Mouse (Mus musculus) limb, embryonic 12.5 days (tissue): ENCODE results near the gene Atp2b1. TPM values are rescaled to one million over a fixed set of nuclear protein-coding genes. Genes with fewer than 3 reads are reported as not detected.

Source experiments
- ATAC-seq: fragments of 200-750 bp; cut with Nextera tagmentation; 2 replicates; pipeline ENCODE4 v1.8.0; 2017; ENCODE audit warnings: low read depth, moderate TSS enrichment; ENCODE audit not compliant: insufficient number of reproducible peaks, insufficient read depth, low FRiP score, low TSS enrichment
- H3K27ac ChIP-seq: fragments of 300-500 bp; sonication (generic); 2 replicates; pipeline ENCODE4 v1.5.1; 2016; ENCODE audit warnings: mild to moderate bottlenecking, moderate library complexity
- H3K27me3 ChIP-seq: fragments of 300-500 bp; sonication (generic); 2 replicates; pipeline ENCODE4 v1.6.1; 2016; ENCODE audit warnings: mild to moderate bottlenecking, moderate library complexity
- H3K36me3 ChIP-seq: fragments of 300-500 bp; sonication (generic); 2 replicates; pipeline ENCODE4 v1.6.1; 2016; ENCODE audit warnings: mild to moderate bottlenecking, moderate library complexity
- H3K4me1 ChIP-seq: fragments of 300-500 bp; sonication (generic); replicated peaks from 2 replicates; pipeline ENCODE4 v1.6.1; 2016
- H3K4me2 ChIP-seq: fragments of 300-500 bp; sonication (generic); 2 replicates; pipeline ENCODE4 v1.6.1; 2016; ENCODE audit warnings: mild to moderate bottlenecking, moderate library complexity
- H3K4me3 ChIP-seq: fragments of 300-500 bp; sonication (generic); replicated peaks from 2 replicates; pipeline ENCODE4 v1.5.1; 2016; ENCODE audit warnings: mild to moderate bottlenecking
- H3K9ac ChIP-seq: fragments of 300-500 bp; sonication (generic); replicated peaks from 2 replicates; pipeline ENCODE4 v1.6.1; 2016; ENCODE audit warnings: mild to moderate bottlenecking, moderate library complexity
- H3K9me3 ChIP-seq: fragments of 300-500 bp; sonication (generic); 2 replicates; pipeline ENCODE4 v1.6.1; 2016; ENCODE audit warnings: mild to moderate bottlenecking, moderate library complexity
- WGBS: fragments of 180-500 bp; shearing (Covaris S2); methylation state at CpG from one replicate; pipeline ENCODE4 v1.1.7; 2016; 5-methylcytosine and 5-hydroxymethylcytosine counted together
- polyA plus RNA-seq: library from polyadenylated mRNA; unstranded; fragments of >200 nt; fragmentation: Nextera tagmentation; extraction: Ambion mirVana; gene quantifications from 2 replicates; pipeline ENCODE4 v1.2.1, GENCODE M21; 2016

Gene Atp2b1
- polyA plus RNA-seq, 1 experiment from 2014 or later, result 100 TPM

GRCm38 (mm10) chr10:99037185-99038065 is 123.2 kb downstream of the Atp2b1 start:
- WGBS, result 85% methylated on average over 21 of the region's 21 CpGs
- no peak overlapping the region for H3K9ac ChIP-seq

DNA sequence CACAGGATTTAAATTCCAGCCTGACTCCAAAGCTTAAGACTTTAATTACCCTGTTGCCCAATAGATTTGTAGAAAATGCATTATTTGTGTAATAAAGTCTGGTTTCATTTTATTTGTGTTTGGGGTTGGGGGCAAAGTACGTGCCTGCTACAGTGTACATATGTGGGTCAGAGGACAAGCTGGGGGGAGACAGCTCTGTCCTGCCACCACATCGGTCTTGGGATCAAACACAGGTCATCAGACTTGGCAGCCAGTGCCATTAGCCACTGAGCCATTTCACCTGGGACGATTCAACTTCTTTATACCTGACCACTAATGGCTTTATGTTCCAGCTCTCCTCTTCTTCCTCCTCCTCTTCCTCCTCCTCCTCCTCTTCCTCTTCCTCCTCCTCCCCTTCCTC is 124.7 kb downstream of the Atp2b1 start:
- Histone ChIP-seq H3K27me3 (no peaks in the 10 kb centered on the region), H3K4me3 (no peak overlapping the region), H3K9me3 (no peaks in the 10 kb centered on the region), H3K27ac (no peak overlapping the region), H3K4me2 (no peak overlapping the region), H3K9ac (no peak overlapping the region), H3K4me1 (0 out of 2 replicates have a peak, but pooled peaks cover 6% of the 10 kb centered on the region), H3K36me3 (no peaks in the 10 kb centered on the region)
- 51% methylated on average over 3 of the region's 3 CpGs for WGBS
- ATAC-seq, result no peak

More at GRCm38 (mm10) chr10:99037185-99038065, 123.2 kb downstream of the Atp2b1 start:
- no peak overlapping the region for H3K27ac ChIP-seq
- no peak for ATAC-seq
- 0 out of 2 replicates have a peak, but pooled peaks cover 6% of the 10 kb centered on the region for H3K4me1 ChIP-seq
- H3K4me2 ChIP-seq, result no peak overlapping the region
- H3K4me3 ChIP-seq, result no peak overlapping the region
- no peaks in the 10 kb centered on the region for H3K27me3 ChIP-seq
- no peaks in the 10 kb centered on the region for H3K9me3 ChIP-seq
- no peaks in the 10 kb centered on the region for H3K36me3 ChIP-seq

- H3K4me3 ChIP-seq, result no peak overlapping the region
- WGBS, result 87% methylated on average over 5 of the region's 5 CpGs
- H3K27ac ChIP-seq, result no peak overlapping the region
- no peaks in the 10 kb centered on the region for H3K36me3 ChIP-seq
- H3K27me3 ChIP-seq, result no peaks in the 10 kb centered on the region
- no peak overlapping the region for H3K4me2 ChIP-seq
- H3K9ac ChIP-seq, result no peak overlapping the region
- H3K9me3 ChIP-seq, result no peaks in the 10 kb centered on the region
- no peak for ATAC-seq
- H3K4me1 ChIP-seq, result 0 out of 2 replicates have a peak, but pooled peaks cover 6% of the 10 kb centered on the region
These were observed 126.0 kb downstream of the Atp2b1 start for GRCm38 (mm10) chr10:99040171-99040570.

DNA sequence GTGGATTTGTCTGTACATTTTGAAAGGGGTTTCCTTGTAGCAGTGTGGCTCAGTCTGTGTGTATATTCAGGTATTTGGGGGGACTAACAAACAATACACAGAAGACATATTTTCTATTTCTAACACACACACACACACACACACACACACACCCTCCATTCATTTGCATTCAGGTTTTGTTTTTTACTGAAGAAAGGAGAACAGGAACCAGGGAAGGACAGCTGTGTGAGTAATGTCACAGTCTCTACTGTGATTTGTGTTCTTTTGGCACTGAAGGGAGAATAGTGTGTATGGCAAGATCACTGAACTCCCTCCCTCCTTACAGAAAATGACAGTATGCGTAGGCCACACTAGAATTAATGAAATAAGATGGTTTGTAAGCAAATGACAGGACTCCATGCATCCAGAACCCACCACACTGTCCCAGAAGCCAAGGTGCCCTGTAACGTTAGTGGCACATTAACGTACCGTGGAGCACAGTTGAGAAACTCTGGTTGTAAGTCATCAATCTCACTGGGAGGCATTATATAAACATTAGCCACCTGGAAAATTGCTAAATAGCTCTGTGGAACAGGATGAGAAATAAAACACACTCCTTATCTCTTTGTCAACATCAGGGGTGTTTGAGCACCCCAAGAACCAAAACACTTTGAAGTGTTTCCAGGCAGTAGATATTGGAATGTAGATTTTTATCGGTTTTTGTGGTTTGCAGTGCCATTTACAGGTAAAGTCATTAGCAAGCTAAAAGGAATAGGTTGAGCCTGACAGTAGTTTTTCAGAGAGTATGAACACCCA is 132.7 kb downstream of the Atp2b1 start:
- Histone ChIP-seq H3K9ac (no peak overlapping the region), H3K36me3 (no peaks in the 10 kb centered on the region), H3K27ac (no peak overlapping the region), H3K27me3 (no peaks in the 10 kb centered on the region), H3K4me3 (no peak overlapping the region), H3K4me1 (no peaks in the 10 kb centered on the region), H3K9me3 (no peaks in the 10 kb centered on the region), H3K4me2 (no peak overlapping the region)
- 54% methylated on average over 5 of the region's 5 CpGs for WGBS
- ATAC-seq, result no peak

- H3K36me3 ChIP-seq, result no peaks in the 10 kb centered on the region
- H3K27ac ChIP-seq, result no peak overlapping the region
- ATAC-seq, result no peak
- no peak overlapping the region for H3K9ac ChIP-seq
- H3K9me3 ChIP-seq, result no peaks in the 10 kb centered on the region
- no peaks in the 10 kb centered on the region for H3K4me1 ChIP-seq
- H3K4me2 ChIP-seq, result no peak overlapping the region
- no peaks in the 10 kb centered on the region for H3K27me3 ChIP-seq
- WGBS, result 73% methylated on average over 4 of the region's 4 CpGs
- H3K4me3 ChIP-seq, result no peak overlapping the region
These were observed 133.3 kb downstream of the Atp2b1 start for GRCm38 (mm10) chr10:99047551-99047940.

- no peak overlapping the region for H3K27ac ChIP-seq
- H3K36me3 ChIP-seq, result no peaks in the 10 kb centered on the region
- no peak overlapping the region for H3K4me2 ChIP-seq
- no peak overlapping the region for H3K9ac ChIP-seq
- no peaks in the 10 kb centered on the region for H3K27me3 ChIP-seq
- H3K4me3 ChIP-seq, result no peak overlapping the region
- no peak for ATAC-seq
- no peaks in the 10 kb centered on the region for H3K9me3 ChIP-seq
- no peaks in the 10 kb centered on the region for H3K4me1 ChIP-seq
- WGBS, result 88% methylated on average over 7 of the region's 7 CpGs
These were observed 135.9 kb downstream of the Atp2b1 start for GRCm38 (mm10) chr10:99050093-99050492.

DNA sequence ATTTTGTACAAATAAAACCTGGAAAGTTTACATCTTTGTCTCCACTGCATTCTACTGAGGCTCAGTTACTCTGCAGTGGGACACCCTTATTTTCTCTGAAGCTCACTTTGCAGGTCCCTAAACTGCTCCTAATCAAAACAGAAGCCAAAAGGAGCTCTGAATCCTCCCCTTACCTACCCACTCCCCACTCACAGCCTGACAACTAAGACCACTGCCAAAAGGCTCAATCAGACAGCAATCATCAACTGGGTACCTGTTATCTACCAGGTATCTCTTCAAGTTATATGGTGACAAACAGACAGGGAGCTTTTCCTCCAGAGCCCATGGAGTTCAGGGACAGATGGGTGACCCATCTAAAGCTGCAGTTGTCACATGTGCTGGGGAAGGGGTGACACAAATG is 138.9 kb downstream of the Atp2b1 start:
- Histone ChIP-seq H3K36me3 (no peaks in the 10 kb centered on the region), H3K9ac (no peak overlapping the region), H3K9me3 (no peaks in the 10 kb centered on the region), H3K27ac (no peak overlapping the region), H3K27me3 (no peaks in the 10 kb centered on the region), H3K4me2 (no peak overlapping the region), H3K4me3 (no peak overlapping the region), H3K4me1 (no peaks in the 10 kb centered on the region)
- ATAC-seq, result no peak

GRCm38 (mm10) chr10:99060588-99060987 is 146.4 kb downstream of the Atp2b1 start:
- no peaks in the 10 kb centered on the region for H3K4me1 ChIP-seq
- WGBS, result 91% methylated on average over 7 of the region's 7 CpGs
- H3K27me3 ChIP-seq, result no peaks in the 10 kb centered on the region
- no peaks in the 10 kb centered on the region for H3K9me3 ChIP-seq
- no peaks in the 10 kb centered on the region for H3K36me3 ChIP-seq
- no peak overlapping the region for H3K4me2 ChIP-seq
- H3K9ac ChIP-seq, result no peak overlapping the region
- ATAC-seq, result no peak
- H3K4me3 ChIP-seq, result no peak overlapping the region
- H3K27ac ChIP-seq, result no peak overlapping the region

DNA sequence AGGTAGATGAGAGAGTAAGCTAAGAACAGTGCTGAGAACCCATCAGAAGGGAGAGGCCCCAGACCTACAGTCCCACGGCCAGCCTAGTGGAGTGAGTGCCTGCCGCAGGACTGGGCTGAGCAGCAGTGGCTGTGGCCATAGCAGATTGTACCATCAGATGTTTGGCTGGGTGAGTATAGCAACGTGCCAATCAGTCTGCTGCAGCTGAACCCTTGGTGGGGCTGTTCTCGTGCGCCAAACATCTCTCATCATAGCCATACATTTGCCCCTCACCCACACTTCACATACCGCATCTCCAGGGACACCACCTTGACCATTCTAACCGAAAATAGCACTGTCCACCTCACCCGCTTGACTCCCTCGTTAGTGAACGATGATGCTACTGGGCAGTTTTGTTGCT is 147.2 kb downstream of the Atp2b1 start:
- ATAC-seq, result no peak
- Histone ChIP-seq H3K27me3 (no peaks in the 10 kb centered on the region), H3K4me1 (no peaks in the 10 kb centered on the region), H3K9me3 (no peaks in the 10 kb centered on the region), H3K36me3 (no peaks in the 10 kb centered on the region), H3K4me3 (no peak overlapping the region), H3K9ac (no peak overlapping the region), H3K27ac (no peak overlapping the region), H3K4me2 (no peak overlapping the region)
- WGBS, result 91% methylated on average over 10 of the region's 10 CpGs

- no peaks in the 10 kb centered on the region for H3K9me3 ChIP-seq
- 80% methylated on average over 5 of the region's 5 CpGs for WGBS
- H3K27me3 ChIP-seq, result no peaks in the 10 kb centered on the region
- H3K36me3 ChIP-seq, result no peaks in the 10 kb centered on the region
- H3K4me2 ChIP-seq, result no peak overlapping the region
- H3K4me1 ChIP-seq, result no peaks in the 10 kb centered on the region
- no peak overlapping the region for H3K9ac ChIP-seq
- ATAC-seq, result no peak
- no peak overlapping the region for H3K4me3 ChIP-seq
- H3K27ac ChIP-seq, result no peak overlapping the region
These were observed 148.3 kb downstream of the Atp2b1 start for GRCm38 (mm10) chr10:99062546-99062945.
